Mouse (Mus musculus) spleen, adult 2 months (tissue): Measurements from ENCODE around the gene Fzd4.

ENCODE experiments used
- CTCF ChIP-seq: fragments of 200-500 bp; IDR thresholded peaks from 2 replicates; pipeline ENCODE4 v1.5.1; 2011; ENCODE audit warnings: mild to moderate bottlenecking, inconsistent platforms; ENCODE audit not compliant: insufficient read depth, insufficient read length, insufficient replicate concordance; ENCODE audit errors: extremely low read depth
- POLR2A ChIP-seq: fragments of 200-500 bp; IDR thresholded peaks from 2 replicates; pipeline ENCODE4 v1.6.1; 2011; ENCODE audit warnings: low read depth, low read length, inconsistent platforms

DNA sequence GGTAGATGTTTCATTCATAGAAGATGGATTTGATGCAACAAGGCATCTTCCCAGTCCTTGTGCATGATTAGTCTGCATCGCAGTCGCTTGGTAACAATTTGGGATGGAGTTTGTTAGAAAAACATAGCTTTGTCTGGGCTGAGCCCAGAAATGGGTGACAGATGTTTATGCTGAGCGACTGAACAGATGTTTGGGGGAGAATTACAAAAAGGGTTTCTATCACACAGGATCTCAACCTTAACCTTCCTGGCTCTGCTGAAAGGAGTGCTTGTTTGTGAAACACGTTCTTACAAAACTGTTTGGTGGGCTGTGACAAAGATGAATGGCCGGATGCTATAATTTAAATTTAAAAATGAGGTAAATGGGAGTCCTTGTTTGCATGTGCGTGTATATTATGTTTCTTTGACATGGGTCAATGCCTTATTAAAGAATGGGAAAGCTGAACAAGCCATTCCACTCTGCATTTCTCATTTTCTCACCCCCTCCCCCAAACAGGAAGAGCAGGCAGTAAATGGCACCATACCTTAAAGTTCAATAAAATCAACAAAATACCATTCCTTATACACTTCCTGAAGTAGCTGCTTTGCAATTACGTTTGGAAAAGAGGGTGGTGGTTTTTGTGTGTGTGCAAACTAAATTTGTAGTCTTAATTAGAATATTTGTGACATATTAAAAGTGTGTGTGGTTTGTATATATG is 52.4 kb downstream of the Fzd4 start:
- TF ChIP-seq CTCF (no peak), POLR2A (no peak)
